Mouse (Mus musculus) limb, embryonic 14.5 days (tissue): Measurements from ENCODE around the gene Plekhm2. TPM values are rescaled to one million over a fixed set of nuclear protein-coding genes. Genes with fewer than 3 reads are reported as not detected.

ENCODE experiments used
- ATAC-seq: fragments of 200-750 bp; cut with Nextera tagmentation; 2 replicates; pipeline ENCODE4 v1.8.0; 2017; ENCODE audit warnings: low read depth, moderate number of reproducible peaks, moderate TSS enrichment; ENCODE audit not compliant: low FRiP score
- DNase-seq: peaks from one replicate; pipeline ENCODE4 v3.0.0-alpha.2; 2015; ENCODE audit warnings: low spot score
- H3K27ac ChIP-seq: fragments of 300-500 bp; sonication (generic); replicated peaks from 2 replicates; pipeline ENCODE4 v1.5.1; 2014; ENCODE audit warnings: low read depth, mild to moderate bottlenecking, low read length, moderate library complexity, mixed read lengths
- H3K27me3 ChIP-seq: fragments of 300-500 bp; sonication (generic); 2 replicates; pipeline ENCODE4 v1.6.1; 2014; ENCODE audit warnings: low read length, mixed read lengths; ENCODE audit not compliant: control insufficient read depth, insufficient read depth
- H3K36me3 ChIP-seq: fragments of 300-500 bp; sonication (generic); 2 replicates; pipeline ENCODE4 v1.6.1; 2014; ENCODE audit warnings: mild to moderate bottlenecking, low read length, moderate library complexity, mixed read lengths; ENCODE audit not compliant: control insufficient read depth, insufficient read depth
- H3K4me1 ChIP-seq: fragments of 300-500 bp; sonication (generic); 2 replicates; pipeline ENCODE4 v1.6.1; 2014; ENCODE audit warnings: antibody characterized with exemption, low read length, mixed read lengths; ENCODE audit not compliant: control insufficient read depth, insufficient read depth
- H3K4me2 ChIP-seq: fragments of 300-500 bp; sonication (generic); replicated peaks from 2 replicates; pipeline ENCODE4 v1.6.1; 2014; ENCODE audit warnings: low read depth, mild to moderate bottlenecking, low read length, moderate library complexity; ENCODE audit not compliant: severe bottlenecking
- H3K4me3 ChIP-seq: fragments of 300-500 bp; sonication (generic); replicated peaks from 2 replicates; pipeline ENCODE4 v1.5.1; 2014; ENCODE audit warnings: low read length
- H3K9ac ChIP-seq: fragments of 300-500 bp; sonication (generic); 2 replicates; pipeline ENCODE4 v1.6.1; 2014; ENCODE audit warnings: mild to moderate bottlenecking, low read depth, low read length, moderate library complexity; ENCODE audit not compliant: severe bottlenecking
- H3K9me3 ChIP-seq: fragments of 300-500 bp; sonication (generic); 2 replicates; pipeline ENCODE4 v1.6.1; 2016; ENCODE audit warnings: low read length; ENCODE audit not compliant: control insufficient read depth
- POLR2A ChIP-seq: fragments of 200-500 bp; IDR thresholded peaks from 2 replicates; pipeline ENCODE4 v1.8.0; 2012; ENCODE audit warnings: inconsistent platforms, mild to moderate bottlenecking, moderate library complexity, borderline replicate concordance; ENCODE audit not compliant: insufficient read depth, insufficient read length; ENCODE audit errors: extremely low read depth
- WGBS: fragments of 180-500 bp; shearing (Covaris S2); extraction: QIAGEN DNeasy Blood & Tissue Kit; methylation state at CpG from one replicate; pipeline ENCODE4 v1.1.7; 2014; 5-methylcytosine and 5-hydroxymethylcytosine counted together
- polyA plus RNA-seq, 2 experiments: library from polyadenylated mRNA; depleted of rRNA in 1 of 2; stranded (reverse) in 1 of 2; unstranded in 1 of 2; fragments of >200 nt; fragmentation: Nextera tagmentation in 1 of 2; extraction: Ambion mirVana in 1 of 2; gene quantifications; 2 replicates each; pipeline versions ENCODE4 v1.2.1 to v1.2.3; 2012 to 2014

The Plekhm2 gene
- polyA plus RNA-seq, 2 experiments: 4.9 to 51.8 TPM

- no peaks in the 10 kb centered on the region for H3K27me3 ChIP-seq
- DNase-seq: no peak
- H3K27ac ChIP-seq: no peak overlapping the region
- no peak for TF ChIP-seq POLR2A
- no peak overlapping the region for H3K4me2 ChIP-seq
- no peak overlapping the region for H3K4me3 ChIP-seq
- H3K9me3 ChIP-seq: no peaks in the 10 kb centered on the region
- WGBS: 84% methylated on average over 7 of the region's 7 CpGs
- no peak overlapping the region for H3K9ac ChIP-seq
- ATAC-seq: no peak
- no peaks in the 10 kb centered on the region for H3K4me1 ChIP-seq
- H3K36me3 ChIP-seq: peaks cover 58% of the 10 kb centered on the region
Observed at GRCm38 (mm10) chr4:141641353-141641771, 23.3 kb downstream of the Plekhm2 start.

GRCm38 (mm10) chr4:141639474-141639873, 25.2 kb downstream of the Plekhm2 start:
- Histone ChIP-seq H3K36me3 (peaks cover 68% of the 10 kb centered on the region), H3K4me3 (no peak overlapping the region), H3K9ac (no peak overlapping the region), H3K4me2 (no peak overlapping the region), H3K27ac (no peak overlapping the region), H3K4me1 (no peaks in the 10 kb centered on the region), H3K9me3 (no peaks in the 10 kb centered on the region), H3K27me3 (no peaks in the 10 kb centered on the region)
- TF ChIP-seq POLR2A: no peak
- WGBS: 76% methylated on average over 11 of the region's 11 CpGs
- DNase-seq (no peak), ATAC-seq (no peak)

GRCm38 (mm10) chr4:141636693-141637092, 28.0 kb downstream of the Plekhm2 start:
- WGBS: 93% methylated on average over 5 of the region's 5 CpGs
- Histone ChIP-seq H3K9ac (no peak overlapping the region), H3K9me3 (no peaks in the 10 kb centered on the region), H3K36me3 (peaks cover 86% of the 10 kb centered on the region), H3K27ac (no peak overlapping the region), H3K4me1 (no peaks in the 10 kb centered on the region), H3K4me3 (no peak overlapping the region), H3K27me3 (no peaks in the 10 kb centered on the region), H3K4me2 (no peak overlapping the region)
- no peak for ATAC-seq
- TF ChIP-seq POLR2A: no peak
- DNase-seq: no peak

- no peak for TF ChIP-seq POLR2A
- Histone ChIP-seq H3K4me1 (no peaks in the 10 kb centered on the region), H3K27ac (no peak overlapping the region), H3K4me3 (no peak overlapping the region), H3K9ac (no peak overlapping the region), H3K4me2 (no peak overlapping the region), H3K36me3 (peaks cover 86% of the 10 kb centered on the region), H3K9me3 (no peaks in the 10 kb centered on the region), H3K27me3 (no peaks in the 10 kb centered on the region)
- DNase-seq: no peak
- WGBS: 51% methylated on average over 9 of the region's 9 CpGs
- no peak for ATAC-seq
Observed at GRCm38 (mm10) chr4:141635991-141636390, 28.7 kb downstream of the Plekhm2 start.

- WGBS: 91% methylated on average over 21 of the region's 21 CpGs
- H3K9me3 ChIP-seq: no peaks in the 10 kb centered on the region
Observed at GRCm38 (mm10) chr4:141632111-141632873, 32.4 kb downstream of the Plekhm2 start.

More at GRCm38 (mm10) chr4:141632111-141632873, 32.4 kb downstream of the Plekhm2 start:
- no peaks in the 10 kb centered on the region for H3K27me3 ChIP-seq
- H3K4me3 ChIP-seq: no peak overlapping the region
- no peak overlapping the region for H3K27ac ChIP-seq
- no peak overlapping the region for H3K4me2 ChIP-seq
- DNase-seq (no peak), ATAC-seq (no peak)
- H3K4me1 ChIP-seq: no peaks in the 10 kb centered on the region
- TF ChIP-seq POLR2A: no peak
- H3K36me3 ChIP-seq: peaks cover 90% of the 10 kb centered on the region
- H3K9ac ChIP-seq: no peak overlapping the region
